Mouse (Mus musculus) brain, adult 10 weeks (tissue): ENCODE data around the gene Ccl2. TPM values are rescaled to one million over a fixed set of nuclear protein-coding genes. Genes with fewer than 3 reads are reported as not detected.

Experiments used
- polyA plus RNA-seq: library from polyadenylated mRNA; stranded (reverse); fragments of 350-450 nt; fragmentation: Illumina TruSeq; extraction: RNeasy Lipid Tissue Mini Kit (QIAGEN cat#74804); gene quantifications from one replicate; pipeline ENCODE4 v1.2.3, GENCODE M21; 2015; ENCODE audit warnings: low read depth, low replicate concordance

Ccl2 gene
- polyA plus RNA-seq = 1.5 TPM

GRCm38 (mm10) chr11:82035356-82035755 lies at the start of gene Ccl2:
Gene Ccl2 (plus strand): TSS chr11:82035571.

GRCm38 (mm10) chr11:82038535-82038934 lies 3.2 kb downstream of the Ccl2 start, which contains the start of gene Gm17268:
Gene Gm17268 (minus strand): TSS chr11:82038562.

GRCm38 (mm10) chr11:82045471-82045870 lies 10.1 kb downstream of the Ccl2 start, which contains the start of gene Ccl7:
Gene Ccl7 (plus strand): TSS chr11:82045712.

DNA sequence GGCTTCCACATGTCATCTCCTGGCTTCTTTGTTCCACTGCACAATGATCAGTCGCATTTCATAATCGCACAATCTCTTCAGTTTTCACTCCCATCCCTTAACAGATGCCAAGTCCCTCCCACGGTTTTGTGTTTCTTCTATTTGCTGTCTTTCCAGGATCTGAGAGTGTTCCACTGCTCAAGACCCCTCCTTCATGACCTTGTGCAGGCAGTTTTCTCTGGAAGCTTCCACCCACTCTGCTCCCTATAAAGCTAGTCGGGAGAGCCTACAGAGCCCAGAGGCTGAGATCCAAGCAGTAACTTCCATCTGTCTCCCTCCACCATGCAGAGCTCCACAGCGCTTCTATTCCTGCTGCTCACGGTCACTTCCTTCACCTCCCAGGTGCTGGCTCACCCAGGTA lies 22.3 kb downstream of the Ccl2 start, which contains the start of gene Ccl11:
TSS of gene Ccl11 (plus strand) at position 178 of the 400 bp plus-strand sequence.

Other genes with a start within 250 kb of the Ccl2 start
- gene 5530401A14Rik, start 174.9 kb upstream of the Ccl2 start, polyA plus RNA-seq = not detected
- gene Asic2, start 67.1 kb upstream of the Ccl2 start, polyA plus RNA-seq = 39.0 TPM
- not detected for gene Gm17268, start 3.0 kb downstream of the Ccl2 start, polyA plus RNA-seq
- gene Ccl7, start 10.1 kb downstream of the Ccl2 start, polyA plus RNA-seq = not detected
- gene Ccl11, start 22.3 kb downstream of the Ccl2 start, polyA plus RNA-seq = not detected
- 1.9 TPM for gene Ccl12, start 66.3 kb downstream of the Ccl2 start, polyA plus RNA-seq
- not detected for gene Ccl8, start 79.6 kb downstream of the Ccl2 start, polyA plus RNA-seq